Mouse (Mus musculus) embryo, embryonic 11.5 days (tissue): ENCODE measurements around the gene Anapc11.

Experiments used
- DNase-seq: peaks from one replicate; pipeline ENCODE4 v3.0.0-alpha.2; 2012; ENCODE audit warnings: low read depth, low spot score

The Anapc11 gene

GRCm38 (mm10) chr11:120605667-120606066, 7.4 kb downstream of the Anapc11 start:
- DNase-seq, result no peak

DNA sequence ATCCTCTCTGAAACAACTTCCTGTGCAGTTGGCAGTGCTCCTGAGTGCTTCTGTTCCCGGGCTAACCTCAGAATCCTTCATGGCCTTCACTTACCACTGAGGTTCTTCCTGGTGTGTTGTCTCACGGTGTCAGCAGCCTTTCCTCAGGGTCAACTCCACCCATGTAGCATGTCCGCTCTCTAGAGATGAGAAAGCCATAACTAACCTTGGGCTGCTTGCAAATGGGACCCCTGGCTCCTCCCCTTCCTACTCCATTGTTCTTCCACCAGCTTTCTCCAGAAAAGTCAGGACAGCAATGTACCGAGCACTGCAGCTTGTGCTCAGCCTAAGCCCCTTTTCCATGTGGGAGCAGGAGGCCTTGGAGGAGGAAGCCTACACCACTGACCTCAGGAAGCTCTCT, 8.5 kb downstream of the Anapc11 start:
- no peak for DNase-seq

- no peak for DNase-seq
These were observed 10.2 kb downstream of the Anapc11 start, which contains the start of gene Npb for GRCm38 (mm10) chr11:120608241-120609034. Gene Npb (plus strand): TSS chr11:120608477.

- no peak for DNase-seq
These were observed 11.0 kb downstream of the Anapc11 start for GRCm38 (mm10) chr11:120609250-120609649.

- DNase-seq, result no peak
These were observed 12.3 kb downstream of the Anapc11 start for GRCm38 (mm10) chr11:120610477-120611046.

DNA sequence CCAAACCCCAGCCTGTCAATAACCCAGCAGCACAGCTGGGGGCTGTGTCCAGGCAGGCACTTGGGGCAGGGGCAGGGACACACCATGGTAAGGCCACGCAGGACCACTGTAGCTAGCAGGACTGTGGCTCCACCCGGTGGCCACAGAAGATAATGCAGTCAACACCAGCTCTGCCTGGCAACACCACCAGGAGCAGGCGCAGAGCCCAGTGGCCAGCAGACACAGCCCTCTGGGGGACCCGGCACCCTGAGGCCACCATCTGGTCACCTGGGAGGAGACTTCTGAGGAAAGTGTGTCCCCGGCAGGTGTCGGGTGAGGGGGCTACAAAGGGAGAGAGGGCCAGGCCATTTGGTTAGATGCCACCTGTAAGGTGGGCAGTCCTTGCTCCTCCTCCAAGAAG, 14.5 kb downstream of the Anapc11 start:
- no peak for DNase-seq

- DNase-seq, result no peak
These were observed 15.3 kb downstream of the Anapc11 start for GRCm38 (mm10) chr11:120613481-120613972.

DNA sequence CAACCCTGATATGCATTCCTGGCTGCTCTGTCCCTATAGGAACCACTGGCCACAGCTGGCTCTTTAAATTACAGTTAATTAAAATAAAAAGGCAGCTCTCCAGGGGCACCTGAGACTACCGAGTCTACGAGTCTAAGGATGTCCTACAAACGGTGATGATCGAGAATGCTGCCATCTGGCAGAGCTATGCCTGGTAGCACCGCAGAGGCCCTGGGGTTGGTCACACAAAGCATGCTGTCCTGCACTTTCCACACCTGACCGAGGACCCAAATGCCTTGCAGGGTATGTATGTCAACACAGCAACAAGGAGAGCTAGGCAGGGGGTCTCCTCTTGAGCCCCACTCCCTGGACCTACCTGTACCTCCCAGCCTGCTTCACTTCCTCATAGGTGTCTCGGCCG, 15.8 kb downstream of the Anapc11 start:
- DNase-seq, result no peak

DNA sequence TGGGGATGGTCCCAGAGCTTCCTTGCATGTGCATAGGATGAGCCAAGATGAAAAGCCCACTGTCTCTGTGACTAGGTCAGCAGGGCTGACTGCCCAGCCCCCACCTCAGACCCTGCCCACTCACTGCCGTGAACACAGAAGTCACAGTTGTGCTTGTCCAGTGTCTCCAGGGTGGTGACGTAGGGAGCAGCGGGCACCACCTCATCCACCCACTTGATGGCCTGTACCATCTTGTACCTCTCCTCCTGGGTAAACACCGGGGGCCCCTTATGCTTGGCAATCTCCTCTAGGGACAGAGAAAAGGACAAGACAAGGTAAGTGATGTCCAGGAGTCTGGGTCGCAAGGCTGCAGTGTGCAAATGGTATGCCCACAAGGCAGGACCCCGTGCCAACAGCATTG, 16.9 kb downstream of the Anapc11 start:
- no peak for DNase-seq

GRCm38 (mm10) chr11:120615606-120616203, 17.5 kb downstream of the Anapc11 start:
- DNase-seq, result no peak

DNA sequence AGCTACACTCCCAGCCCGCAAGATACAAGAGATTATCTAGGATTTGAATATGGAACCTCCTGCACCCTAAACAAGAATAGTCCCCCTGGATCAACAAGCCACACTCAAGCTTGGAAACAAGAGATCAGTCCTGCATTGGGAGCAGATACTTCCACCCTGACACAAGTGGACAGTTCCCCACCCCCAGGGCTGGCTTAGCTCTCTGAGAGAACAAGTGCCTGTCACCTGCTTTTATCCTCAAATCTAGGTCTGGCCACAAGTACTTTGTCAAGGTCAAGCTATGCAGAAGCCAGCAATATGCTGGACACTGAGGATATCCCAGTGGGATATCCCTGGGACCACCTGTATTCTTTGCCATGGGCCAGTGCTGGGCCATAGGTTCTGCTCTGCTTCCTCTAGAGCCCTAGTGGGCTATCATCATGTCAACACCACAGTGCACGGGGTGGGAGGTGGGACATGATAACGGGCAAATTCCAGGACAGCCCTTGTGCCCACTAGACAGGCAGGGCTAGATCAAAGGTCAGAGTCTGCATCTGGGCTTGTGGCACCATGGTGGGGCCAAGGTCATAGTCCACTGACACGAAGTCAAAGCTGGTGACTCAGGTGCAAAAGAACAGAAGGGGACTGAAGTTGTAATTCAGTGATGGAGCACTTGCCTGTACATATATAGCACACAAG, 18.5 kb downstream of the Anapc11 start:
- no peak for DNase-seq

DNA sequence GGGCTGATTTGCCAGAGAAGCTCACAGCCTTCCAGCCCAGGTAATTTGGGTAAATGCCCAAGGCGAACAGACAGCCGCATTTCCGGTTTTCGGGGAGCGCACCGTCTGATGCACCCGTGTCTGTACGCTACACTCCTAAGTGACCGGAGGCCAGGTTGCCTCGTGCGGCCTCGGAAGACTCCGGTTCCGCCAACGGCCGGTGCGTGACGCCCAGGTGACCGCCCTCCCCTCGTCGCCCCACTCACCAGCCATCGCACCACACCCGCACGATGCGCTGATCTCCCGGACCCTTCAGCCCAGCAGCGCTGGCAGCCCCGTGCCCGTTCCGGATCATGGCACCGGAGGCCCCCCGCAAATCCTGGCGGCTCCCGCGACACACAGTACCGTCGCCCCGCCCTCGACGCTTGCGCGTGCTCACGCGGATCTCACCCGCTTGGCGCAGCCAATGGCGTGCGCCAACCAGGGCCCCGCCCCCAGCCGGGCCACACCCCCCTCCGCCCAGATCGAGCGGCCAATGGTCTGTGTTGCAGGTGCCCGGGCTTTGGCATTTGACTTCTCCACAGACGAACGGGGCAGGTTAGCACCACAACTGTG, 19.4 kb downstream of the Anapc11 start, which contains the start of gene Pcyt2:
TSS of gene Pcyt2 (minus strand) at position 418 of the 594 bp plus-strand sequence.
- peak; percentile 87 for DNase-seq

GRCm38 (mm10) chr11:120618619-120619535, 20.7 kb downstream of the Anapc11 start:
- no peak for DNase-seq

GRCm38 (mm10) chr11:120620195-120620594, 22.0 kb downstream of the Anapc11 start:
- no peak for DNase-seq

GRCm38 (mm10) chr11:120622805-120623204, 24.6 kb downstream of the Anapc11 start:
- no peak for DNase-seq

GRCm38 (mm10) chr11:120623961-120624679, 25.9 kb downstream of the Anapc11 start:
- DNase-seq, result no peak

DNA sequence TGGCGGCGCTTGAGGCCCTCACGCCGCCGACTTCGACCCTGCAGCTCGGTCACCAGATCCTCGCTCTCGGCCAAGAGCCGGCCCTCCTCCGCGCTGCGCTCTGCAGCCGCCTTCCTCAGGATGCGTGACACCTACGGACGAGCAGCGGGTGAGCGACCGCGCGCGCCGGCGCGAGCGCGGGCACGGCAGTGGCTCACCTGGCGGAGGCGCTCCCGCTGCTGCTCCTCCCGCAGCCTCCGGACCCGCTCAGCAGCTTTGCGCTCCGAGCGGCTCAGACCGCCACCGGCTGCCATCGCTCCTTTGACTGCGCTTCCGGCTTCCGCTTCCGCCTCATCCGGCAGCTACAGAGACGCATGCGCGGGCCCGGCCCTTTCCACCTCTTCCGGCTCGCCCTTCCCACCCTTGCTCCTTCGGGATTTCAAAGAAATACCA, 26.5 kb downstream of the Anapc11 start:
- peak; percentile 71 for DNase-seq

GRCm38 (mm10) chr11:120625152-120625775, 27.0 kb downstream of the Anapc11 start, which contains the start of gene Sirt7:
Gene Sirt7 (minus strand): TSS chr11:120625240.
- DNase-seq, result no peak

DNA sequence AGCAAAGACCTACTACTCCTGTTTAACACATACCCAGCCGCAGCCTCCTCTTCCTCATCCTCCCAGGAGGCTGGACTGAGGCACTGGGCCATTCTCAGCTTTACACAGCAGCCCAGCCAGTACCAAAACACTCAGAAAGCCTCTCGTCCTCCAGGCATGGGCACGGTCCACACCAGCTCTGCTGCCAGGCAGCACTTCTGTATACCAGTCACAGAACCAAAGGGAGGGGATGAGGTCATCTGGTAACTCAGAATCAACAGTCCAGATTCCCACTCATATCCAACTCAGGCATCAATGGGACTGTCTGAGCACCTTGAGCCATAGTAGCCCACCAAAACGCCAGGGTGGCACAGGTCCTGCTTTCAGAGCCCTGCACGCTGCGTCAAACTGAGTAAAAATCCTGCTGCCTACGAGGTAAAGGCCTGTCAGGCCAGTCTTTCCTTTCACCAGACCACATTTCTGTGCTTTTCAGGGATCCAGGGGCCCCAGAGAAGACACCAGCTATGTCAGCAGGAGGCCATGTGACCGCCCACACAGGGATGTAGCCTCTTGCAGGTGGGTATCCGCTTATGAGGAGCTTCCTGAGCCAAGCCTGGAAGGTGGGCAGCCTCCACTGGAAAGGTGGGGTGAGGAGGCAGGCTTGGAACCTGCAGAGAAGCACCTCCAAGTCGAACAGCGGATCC, 28.7 kb downstream of the Anapc11 start:
- DNase-seq, result no peak
